Mouse (Mus musculus): ENCODE data around the gene Lmna. TPM values are rescaled to one million over a fixed set of nuclear protein-coding genes. Genes with fewer than 3 reads are reported as not detected.

The Lmna gene
- polyA plus RNA-seq, 1 experiment from 2014 or later: 133 TPM

DNA sequence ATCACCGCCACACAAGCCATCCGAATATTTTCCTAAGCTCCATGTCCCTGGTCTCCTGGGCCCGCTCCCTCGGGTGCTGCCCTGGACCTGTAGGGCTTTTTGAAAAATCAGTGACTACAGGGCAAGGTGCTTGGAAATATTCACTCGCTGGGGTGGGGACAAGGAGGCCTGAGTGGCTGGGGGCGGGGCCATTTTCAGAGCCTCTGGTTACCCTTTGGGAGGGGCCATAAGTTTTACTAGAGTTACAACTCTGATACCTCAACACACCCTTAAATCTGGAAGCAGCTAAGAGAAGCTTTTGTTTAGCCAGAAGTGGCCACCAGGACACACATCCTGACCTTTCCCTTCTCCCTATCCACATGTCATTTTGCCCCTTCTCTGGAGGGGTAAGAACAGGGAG lies 27.4 kb upstream of the Lmna start:
- Histone ChIP-seq H3K4me3 (replicated peaks) (peak overlapping the region; percentile 60), H3K9ac (peak overlapping the region; percentile 46; the same call in 1 of the 2 replicates), H3K27me3 (peaks cover 26% of the 10 kb centered on the region), H3K27ac (replicated peaks) (peak overlapping the region; percentile 48; the same call in 1 of the 2 replicates), H3K9me3 (replicated peaks) (no peaks in the 10 kb centered on the region), H3K4me2 (peak overlapping the region; percentile 90), H3K36me3 (replicated peaks) (no peaks in the 10 kb centered on the region), H3K4me1 (replicated peaks) (peaks cover 46% of the 10 kb centered on the region)
- ATAC-seq (ENCODE audit: insufficient read depth): peak; percentile 7; the same call in 1 of the 2 replicates
- 69% methylated on average over 6 of the region's 6 CpGs for WGBS (ENCODE audit: insufficient replicate concordance)

- peaks cover 30% of the 10 kb centered on the region for H3K27me3 ChIP-seq
- H3K4me3 ChIP-seq (replicated peaks): peak overlapping the region; percentile 60
These were observed 26.6 kb upstream of the Lmna start for GRCm38 (mm10) chr3:88536103-88536930.

DNA sequence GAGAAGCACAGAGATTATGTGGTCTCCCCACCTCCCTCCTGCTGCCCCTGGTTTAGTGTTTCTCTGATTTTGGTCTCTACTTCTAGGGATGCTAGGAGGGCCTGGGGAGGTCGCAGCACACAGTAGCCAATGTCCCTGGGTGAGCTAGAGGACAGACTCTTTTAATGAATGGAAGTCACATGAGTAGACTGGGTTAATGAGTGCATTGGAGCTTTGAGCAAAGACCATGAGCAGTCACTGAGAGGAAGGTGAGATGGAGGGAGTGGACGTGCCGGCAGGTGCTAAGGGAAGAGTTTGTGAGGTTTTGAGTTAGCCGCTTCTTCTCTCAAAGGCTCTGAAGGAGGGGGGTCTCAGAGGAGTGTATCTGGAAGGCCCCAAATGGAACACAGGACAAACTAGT lies 25.8 kb upstream of the Lmna start:
- no peak for ATAC-seq (ENCODE audit: insufficient read depth)
- peaks cover 62% of the 10 kb centered on the region for H3K4me1 ChIP-seq (replicated peaks)
- H3K9ac ChIP-seq: peak overlapping the region; percentile 46; the same call in 1 of the 2 replicates
- 75% methylated on average over 4 of the region's 4 CpGs for WGBS (ENCODE audit: insufficient replicate concordance)
- H3K36me3 ChIP-seq (replicated peaks): no peaks in the 10 kb centered on the region
- H3K27me3 ChIP-seq: peaks cover 30% of the 10 kb centered on the region
- no peak overlapping the region for H3K27ac ChIP-seq (replicated peaks)
- no peaks in the 10 kb centered on the region for H3K9me3 ChIP-seq (replicated peaks)
- peak overlapping the region; percentile 90 for H3K4me2 ChIP-seq
- H3K4me3 ChIP-seq (replicated peaks): no peak overlapping the region

More at GRCm38 (mm10) chr3:88536103-88536930, 26.6 kb upstream of the Lmna start:
- Histone ChIP-seq H3K4me1 (replicated peaks) (peaks cover 54% of the 10 kb centered on the region), H3K27ac (replicated peaks) (peak overlapping the region; percentile 51; the same call in 1 of the 2 replicates), H3K9me3 (replicated peaks) (no peaks in the 10 kb centered on the region), H3K9ac (peak overlapping the region; percentile 46), H3K4me2 (peak overlapping the region; percentile 90), H3K36me3 (replicated peaks) (no peaks in the 10 kb centered on the region)
- WGBS (ENCODE audit: insufficient replicate concordance): 7% methylated on average over 64 of the region's 64 CpGs
- ATAC-seq (ENCODE audit: insufficient read depth): peak; percentile 78

- no peak for ATAC-seq (ENCODE audit: insufficient read depth)
- no peak overlapping the region for H3K4me3 ChIP-seq (replicated peaks)
- H3K36me3 ChIP-seq (replicated peaks): no peaks in the 10 kb centered on the region
- H3K27me3 ChIP-seq: peaks cover 30% of the 10 kb centered on the region
- no peak overlapping the region for H3K27ac ChIP-seq (replicated peaks)
- no peak overlapping the region for H3K4me2 ChIP-seq
- no peaks in the 10 kb centered on the region for H3K9me3 ChIP-seq (replicated peaks)
- H3K9ac ChIP-seq: no peak overlapping the region
- H3K4me1 ChIP-seq (replicated peaks): peaks cover 67% of the 10 kb centered on the region
- WGBS (ENCODE audit: insufficient replicate concordance): 45% methylated on average over 3 of the region's 3 CpGs
These were observed 25.2 kb upstream of the Lmna start for GRCm38 (mm10) chr3:88535005-88535404.

DNA sequence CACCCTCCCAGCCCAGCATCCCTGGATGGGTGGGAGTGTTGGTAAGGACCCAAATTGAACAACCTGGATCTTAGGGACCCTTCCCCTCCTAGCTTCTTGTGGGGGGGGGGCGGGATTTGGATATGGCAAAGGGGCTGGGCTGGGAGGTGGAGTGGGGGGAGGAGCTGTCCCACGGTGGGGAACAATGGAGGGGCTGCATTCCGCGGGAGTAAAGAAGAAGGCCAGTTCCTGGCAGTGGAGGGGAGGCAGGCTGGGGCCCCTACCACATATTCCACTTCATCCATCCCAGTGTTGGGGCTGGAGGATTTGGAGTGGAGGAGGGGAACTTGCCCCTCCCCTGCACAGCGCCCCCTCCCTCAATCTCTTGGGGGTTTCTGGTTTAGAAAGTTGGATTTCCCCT lies 23.9 kb upstream of the Lmna start:
- peaks cover 75% of the 10 kb centered on the region for H3K4me1 ChIP-seq (replicated peaks)
- H3K4me2 ChIP-seq: peak overlapping the region; percentile 99
- no peaks in the 10 kb centered on the region for H3K36me3 ChIP-seq (replicated peaks)
- H3K27me3 ChIP-seq: peaks cover 30% of the 10 kb centered on the region
- WGBS (ENCODE audit: insufficient replicate concordance): 22% methylated on average over 4 of the region's 5 CpGs
- peak overlapping the region; percentile 72; the same call in 1 of the 2 replicates for H3K4me3 ChIP-seq (replicated peaks)
- no peak overlapping the region for H3K27ac ChIP-seq (replicated peaks)
- no peak for ATAC-seq (ENCODE audit: insufficient read depth)
- H3K9me3 ChIP-seq (replicated peaks): no peaks in the 10 kb centered on the region
- no peak overlapping the region for H3K9ac ChIP-seq

GRCm38 (mm10) chr3:88532689-88533511 lies 23.1 kb upstream of the Lmna start:
- Histone ChIP-seq H3K4me1 (replicated peaks) (peaks cover 75% of the 10 kb centered on the region), H3K9ac (peak overlapping the region; percentile 27; the same call in 1 of the 2 replicates), H3K4me3 (replicated peaks) (peak overlapping the region; percentile 72), H3K9me3 (replicated peaks) (no peaks in the 10 kb centered on the region), H3K27ac (replicated peaks) (no peak overlapping the region), H3K36me3 (replicated peaks) (no peaks in the 10 kb centered on the region), H3K27me3 (peaks cover 30% of the 10 kb centered on the region), H3K4me2 (peak overlapping the region; percentile 99)
- 3% methylated on average over 40 of the region's 40 CpGs for WGBS (ENCODE audit: insufficient replicate concordance)
- no peak for ATAC-seq (ENCODE audit: insufficient read depth)

DNA sequence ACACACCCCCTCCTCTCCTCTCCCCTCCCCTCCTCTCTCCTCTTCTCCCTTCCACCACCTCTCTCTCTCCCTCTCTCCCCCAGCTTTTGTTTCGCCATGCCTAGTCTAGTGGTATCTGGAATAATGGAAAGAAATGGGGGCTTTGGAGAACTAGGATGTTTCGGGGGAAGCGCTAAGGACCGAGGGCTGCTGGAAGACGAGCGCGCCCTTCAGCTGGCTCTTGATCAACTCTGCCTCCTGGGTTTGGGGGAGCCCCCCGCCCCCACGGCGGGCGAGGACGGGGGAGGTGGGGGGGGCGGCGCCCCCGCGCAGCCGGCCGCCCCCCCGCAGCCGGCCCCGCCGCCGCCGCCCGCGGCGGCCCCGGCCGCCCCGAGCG lies 22.5 kb upstream of the Lmna start, which contains the start of gene Mex3a:
Mex3a (plus strand) TSS at position 97 of the 376 bp plus-strand sequence.
- H3K9me3 ChIP-seq (replicated peaks): no peaks in the 10 kb centered on the region
- no peaks in the 10 kb centered on the region for H3K36me3 ChIP-seq (replicated peaks)
- WGBS (ENCODE audit: insufficient replicate concordance): 1% methylated on average over 31 of the region's 31 CpGs
- peaks cover 33% of the 10 kb centered on the region for H3K27me3 ChIP-seq
- peak within 1 kb of the TSS; percentile 79 for H3K9ac ChIP-seq
- peak within 1 kb of the TSS; percentile 76 for H3K27ac ChIP-seq (replicated peaks)
- H3K4me2 ChIP-seq: peak within 1 kb of the TSS; percentile 99
- no peak for ATAC-seq (ENCODE audit: insufficient read depth)
- peaks cover 77% of the 10 kb centered on the region for H3K4me1 ChIP-seq (replicated peaks)
- H3K4me3 ChIP-seq (replicated peaks): peak within 1 kb of the TSS; percentile 72

- H3K9ac ChIP-seq: peak overlapping the region; percentile 79
- H3K4me3 ChIP-seq (replicated peaks): peak overlapping the region; percentile 72
- H3K4me2 ChIP-seq: peak overlapping the region; percentile 99
- peak overlapping the region; percentile 76 for H3K27ac ChIP-seq (replicated peaks)
- H3K27me3 ChIP-seq: peaks cover 33% of the 10 kb centered on the region
- H3K36me3 ChIP-seq (replicated peaks): no peaks in the 10 kb centered on the region
- H3K9me3 ChIP-seq (replicated peaks): no peaks in the 10 kb centered on the region
- under 1% methylated on average over 55 of the region's 63 CpGs for WGBS (ENCODE audit: insufficient replicate concordance)
- H3K4me1 ChIP-seq (replicated peaks): peaks cover 71% of the 10 kb centered on the region
- peak; percentile 58 for ATAC-seq (ENCODE audit: insufficient read depth)
These were observed 21.9 kb upstream of the Lmna start for GRCm38 (mm10) chr3:88531348-88532298.

DNA sequence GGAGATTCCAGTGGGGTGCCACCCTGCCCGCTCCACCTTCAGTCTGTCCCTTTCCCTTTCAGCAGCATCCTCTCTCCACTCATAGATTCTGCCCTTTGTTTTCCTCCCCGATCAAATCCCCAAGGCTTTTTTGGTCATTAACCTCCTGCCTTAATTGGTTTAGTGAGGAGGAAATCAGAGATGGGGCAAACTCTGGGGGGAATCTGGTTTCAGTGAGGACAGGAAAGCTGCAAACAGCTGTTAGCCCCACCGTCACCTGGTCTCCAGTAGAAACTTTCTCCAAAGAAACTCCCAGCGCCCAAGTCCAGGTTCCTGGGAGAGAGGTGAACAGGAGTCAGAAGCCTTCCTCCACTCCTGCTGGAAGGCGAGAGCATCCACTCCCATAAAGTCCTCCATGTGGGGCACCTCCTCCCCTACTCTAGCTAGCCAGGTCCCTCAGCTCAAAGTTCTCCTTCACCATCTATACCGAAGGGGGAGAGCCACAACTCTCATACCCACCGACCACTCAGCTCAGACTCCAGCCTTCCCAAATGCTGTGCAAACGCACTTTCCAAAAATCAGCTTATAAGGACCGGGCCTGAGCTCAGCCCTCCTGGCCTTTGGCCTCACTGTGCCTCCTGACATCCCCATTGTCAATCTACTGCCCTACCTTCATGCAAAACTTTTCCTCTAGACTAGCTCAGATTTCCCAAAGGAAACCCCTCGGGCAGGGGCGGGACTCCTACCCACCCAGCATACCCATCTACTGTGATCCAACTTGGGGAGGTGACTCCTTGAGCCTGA lies 20.5 kb upstream of the Lmna start:
- Histone ChIP-seq H3K27me3 (peaks cover 28% of the 10 kb centered on the region), H3K4me1 (replicated peaks) (peaks cover 63% of the 10 kb centered on the region), H3K36me3 (replicated peaks) (no peaks in the 10 kb centered on the region), H3K4me3 (replicated peaks) (no peak overlapping the region), H3K27ac (replicated peaks) (no peak overlapping the region), H3K9me3 (replicated peaks) (no peaks in the 10 kb centered on the region), H3K9ac (no peak overlapping the region), H3K4me2 (peak overlapping the region; percentile 99)
- WGBS (ENCODE audit: insufficient replicate concordance): 49% methylated on average over 11 of the region's 11 CpGs
- ATAC-seq (ENCODE audit: insufficient read depth): no peak

Measured in liver, embryonic 15.5 days (tissue).